Mouse (Mus musculus) brain, embryonic 14.5 days (tissue): Measurements from ENCODE around the gene Ints6.

ENCODE experiments used
- CTCF ChIP-seq: fragments of 200-500 bp; IDR thresholded peaks from 2 replicates; pipeline ENCODE4 v1.5.1; 2012; ENCODE audit warnings: inconsistent platforms, mild to moderate bottlenecking, moderate library complexity, borderline replicate concordance; ENCODE audit not compliant: insufficient read depth, insufficient read length; ENCODE audit errors: extremely low read depth
- POLR2A ChIP-seq: fragments of 200-500 bp; IDR thresholded peaks from 2 replicates; pipeline ENCODE4 v1.6.1; 2012; ENCODE audit warnings: mild to moderate bottlenecking, inconsistent platforms, borderline replicate concordance; ENCODE audit not compliant: poor library complexity, insufficient read depth, insufficient read length, severe bottlenecking; ENCODE audit errors: extremely low read depth

DNA sequence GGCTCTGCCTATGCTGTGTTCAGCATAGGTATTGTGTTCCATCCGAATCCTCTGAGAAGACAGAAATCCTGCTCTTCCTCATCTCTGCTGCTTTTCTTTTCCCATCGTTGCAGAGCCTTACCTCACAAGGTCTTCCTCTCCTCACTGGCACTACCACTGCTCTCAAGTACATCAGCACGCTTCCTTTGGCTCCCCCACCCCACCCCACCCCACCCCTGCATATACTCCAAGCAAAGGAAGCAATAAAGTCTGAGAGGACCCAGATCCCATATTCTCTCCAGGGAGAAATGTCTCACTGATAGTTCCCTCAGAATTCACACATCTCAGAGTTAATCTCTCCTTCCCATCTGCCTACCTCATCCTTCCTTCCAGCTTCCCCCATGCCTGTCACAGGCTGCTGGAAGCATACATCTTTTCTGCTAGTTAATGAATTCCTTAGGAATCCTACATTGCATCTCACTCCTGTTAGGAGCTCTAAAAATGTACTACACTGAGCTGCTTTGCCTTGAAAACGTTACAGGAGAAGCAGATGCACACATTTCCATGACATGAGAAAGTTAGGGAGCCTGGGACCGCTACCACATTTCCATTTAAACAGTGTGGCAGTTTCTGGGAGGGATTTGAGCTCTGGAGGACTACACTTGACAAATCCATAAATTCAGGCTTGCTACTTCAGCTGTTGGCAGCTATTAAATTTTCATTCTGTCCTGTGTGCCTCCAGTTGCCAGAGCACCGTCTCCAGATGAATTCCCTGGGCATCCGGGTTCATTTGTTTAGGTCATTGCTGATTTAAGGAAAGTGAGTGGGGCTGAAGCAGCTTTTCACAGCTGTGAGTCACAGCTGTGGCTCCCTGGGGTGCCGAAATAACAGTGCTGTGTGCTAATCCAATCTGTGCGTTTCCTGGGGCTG lies 123.3 kb downstream of the Ints6 start:
- TF ChIP-seq CTCF (no peak), POLR2A (no peak)
